Mouse (Mus musculus): ENCODE results near the gene Tmem243. TPM values are rescaled to one million over a fixed set of nuclear protein-coding genes. Genes with fewer than 3 reads are reported as not detected.
A peak's percentile ranks its signal among the peaks of the same experiment; 100 is the strongest.

Gene Tmem243
- 10 to 100 TPM; 34.2 to 45.0 TPM for polyA plus RNA-seq (2017; shearing (Covaris generic))

DNA sequence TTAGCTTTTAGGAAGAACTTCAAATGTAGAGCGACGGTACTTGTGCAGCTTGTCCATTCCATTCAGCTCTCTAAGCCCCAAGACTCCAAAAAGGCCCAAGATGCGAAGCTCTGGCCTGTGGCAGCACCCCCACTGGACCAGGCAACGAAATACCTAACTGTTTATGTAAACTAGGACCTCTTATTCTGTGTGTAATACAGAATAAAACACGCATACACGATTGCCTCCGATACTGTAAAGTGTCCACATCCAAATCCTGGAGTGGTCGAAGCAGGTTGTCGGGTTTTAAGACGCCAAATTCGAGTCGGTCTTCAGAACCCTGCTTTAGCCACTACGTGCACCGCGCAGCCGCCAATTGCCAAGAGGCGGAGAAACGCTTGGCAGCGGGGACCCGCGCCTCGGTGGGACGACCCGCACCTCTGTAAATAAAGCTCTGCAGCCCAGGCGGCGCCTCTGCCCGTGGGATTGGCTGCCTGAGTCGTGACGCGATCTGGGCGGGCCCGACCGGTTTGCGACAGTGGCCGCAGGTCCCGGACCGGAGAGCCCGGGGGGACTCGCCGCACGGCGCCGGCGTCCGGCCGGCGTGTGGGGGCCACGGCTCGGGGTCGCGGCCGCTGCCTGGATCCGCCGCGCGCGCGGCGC lies at the start of gene Tmem243:
Gene Tmem243 (plus strand): TSS at position 462 of the 642 bp plus-strand sequence.
- peak; percentile 83 for ATAC-seq

DNA sequence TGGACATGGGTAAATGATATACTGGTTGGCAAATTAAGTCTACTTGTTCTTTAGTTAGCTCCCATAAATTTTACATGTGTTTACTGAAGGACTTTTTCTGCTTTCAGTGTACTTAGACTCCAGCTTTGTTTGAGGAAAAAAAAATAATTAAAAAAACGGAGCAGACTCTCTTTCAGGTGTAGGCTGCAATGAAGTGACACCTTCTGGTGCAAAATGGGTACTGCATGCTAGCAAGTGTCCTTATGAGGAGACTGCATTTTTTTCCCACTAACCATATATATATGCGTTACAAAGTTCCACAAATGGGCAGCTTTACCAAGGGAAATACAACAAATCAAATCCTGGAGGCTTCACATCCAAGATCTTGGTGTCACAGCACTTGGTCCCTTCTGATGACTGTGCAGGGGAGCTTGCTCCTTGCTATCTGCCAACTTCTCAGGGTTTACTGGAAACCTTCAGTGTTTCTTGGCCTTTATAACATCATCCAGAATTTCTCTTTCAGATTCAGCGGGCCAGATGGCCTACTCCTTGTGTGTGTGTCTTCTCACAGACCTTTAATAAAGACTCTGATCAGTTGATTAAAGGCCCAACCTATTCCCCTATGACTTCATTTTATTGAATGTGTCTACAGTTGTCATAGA lies 44.3 kb upstream of the Tmem243 start:
- ATAC-seq = peak; percentile 57

DNA sequence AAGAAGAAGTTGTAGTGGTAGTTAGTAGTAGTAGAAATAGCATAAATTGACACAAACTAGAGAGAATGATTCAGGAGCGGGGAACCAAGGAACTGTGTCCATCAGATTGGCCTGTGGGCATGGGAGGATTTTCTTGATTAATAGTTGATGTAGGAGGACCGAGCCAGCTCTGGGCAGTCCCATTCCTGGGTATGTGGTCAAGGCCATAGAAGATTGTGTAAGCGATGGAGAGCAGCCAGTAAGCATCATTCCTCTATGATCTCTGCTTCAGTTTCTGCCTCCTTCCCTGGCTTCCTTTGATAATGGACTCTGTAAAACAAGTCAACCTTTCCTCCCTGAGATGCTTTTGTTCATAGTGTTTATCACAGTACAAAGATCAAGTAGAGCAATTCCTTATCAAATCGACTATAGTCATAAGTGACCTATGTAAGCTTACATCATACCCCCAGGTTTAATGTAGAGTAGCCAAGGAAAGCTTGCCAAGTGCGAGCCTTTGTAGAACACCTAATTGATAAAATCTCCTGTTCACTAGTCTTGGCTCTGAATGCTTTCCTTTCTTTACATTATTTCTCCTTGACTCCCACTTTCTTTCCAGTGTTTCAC lies 43.1 kb upstream of the Tmem243 start:
- no peak for ATAC-seq

DNA sequence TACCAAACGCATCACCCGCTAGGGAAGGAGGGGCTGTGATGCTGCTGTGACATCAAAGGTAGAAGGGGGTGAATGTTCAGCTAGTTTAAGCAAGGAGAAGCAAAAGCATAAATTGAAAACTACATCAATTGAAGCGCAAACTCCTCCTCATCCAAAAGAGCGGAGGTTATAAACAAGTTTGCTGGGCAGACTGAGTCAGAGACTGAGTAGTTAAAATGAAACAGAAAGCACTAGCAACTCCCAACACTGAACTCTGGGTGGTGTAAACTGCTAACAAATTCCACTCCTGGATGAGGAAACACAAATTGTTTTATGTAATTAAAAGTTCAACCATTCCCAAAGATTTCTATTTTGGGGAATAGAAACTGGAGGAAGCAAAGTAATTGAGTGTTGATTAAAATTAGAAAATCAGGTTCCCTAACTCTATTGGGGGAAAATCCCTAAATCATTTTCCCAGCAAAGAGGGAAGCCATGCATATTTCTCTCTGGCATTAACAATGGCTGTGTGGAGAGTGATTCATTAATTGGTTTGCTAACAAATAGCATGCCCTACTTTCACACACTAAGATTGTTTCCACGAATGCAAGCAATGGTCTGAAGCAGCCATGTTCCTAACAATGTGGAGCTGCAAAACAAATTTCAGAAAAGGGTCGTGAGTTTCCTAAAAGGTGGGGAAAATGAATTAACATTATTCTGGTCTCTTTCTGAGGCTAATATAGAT lies 41.0 kb upstream of the Tmem243 start:
- ATAC-seq = peak; percentile 89

DNA sequence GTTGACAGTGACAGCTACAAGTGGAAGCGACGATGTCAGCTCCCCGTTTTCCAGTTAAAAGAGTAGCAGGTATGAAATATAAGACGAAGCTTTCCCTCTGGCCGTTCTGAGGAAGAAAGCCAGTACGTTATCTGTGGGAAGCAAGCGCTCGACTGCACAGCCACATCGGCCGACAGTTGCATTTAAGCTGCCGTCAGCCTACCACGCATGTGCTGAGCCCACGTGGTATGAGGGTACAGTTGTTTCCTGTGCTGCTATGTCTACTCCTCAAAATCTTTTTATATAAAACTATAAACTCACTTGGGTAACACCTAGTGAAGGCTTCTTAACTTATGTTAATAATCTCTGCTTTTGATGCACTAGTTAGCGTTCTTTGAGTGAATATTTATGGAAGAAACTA lies 40.2 kb upstream of the Tmem243 start:
- no peak for ATAC-seq

DNA sequence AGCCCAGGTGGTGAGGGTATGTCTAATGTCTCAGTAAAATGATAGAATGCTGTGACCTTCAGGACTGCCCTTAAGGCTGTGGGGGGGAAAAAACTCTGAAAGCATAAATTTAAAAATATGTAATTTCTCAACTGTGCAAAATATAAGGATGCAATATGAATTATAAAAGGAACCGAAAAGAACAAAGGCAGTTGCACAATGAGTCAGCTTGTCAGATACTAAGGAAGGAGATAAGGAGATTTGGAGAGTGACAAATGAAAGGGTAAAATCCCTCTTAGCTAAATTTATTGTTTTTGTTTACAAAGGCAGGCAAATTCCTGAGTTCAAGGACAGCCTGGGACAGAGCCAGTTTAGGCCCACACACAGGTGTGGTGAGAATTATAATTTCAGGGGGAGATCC lies 36.3 kb upstream of the Tmem243 start:
- no peak for ATAC-seq

DNA sequence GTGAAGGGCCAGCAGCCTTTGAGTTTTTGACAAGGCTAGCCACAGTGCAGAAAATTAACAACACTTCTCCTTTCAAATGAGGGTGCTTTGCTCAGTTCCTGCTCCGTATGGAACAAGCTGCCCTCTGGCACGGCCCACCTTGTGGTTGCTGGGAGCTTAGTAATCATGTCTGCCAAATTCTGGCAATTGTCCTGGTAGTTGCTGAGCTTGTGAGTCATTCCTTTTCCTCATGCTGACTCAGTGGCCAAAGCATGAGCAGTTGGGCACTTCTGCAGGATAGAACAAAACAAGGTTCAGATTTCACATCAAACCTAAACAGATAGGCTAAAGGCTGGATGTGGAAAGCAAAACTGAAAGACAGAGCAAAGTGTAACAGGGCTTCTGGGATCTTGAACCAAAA lies 31.6 kb upstream of the Tmem243 start:
- no peak for ATAC-seq

DNA sequence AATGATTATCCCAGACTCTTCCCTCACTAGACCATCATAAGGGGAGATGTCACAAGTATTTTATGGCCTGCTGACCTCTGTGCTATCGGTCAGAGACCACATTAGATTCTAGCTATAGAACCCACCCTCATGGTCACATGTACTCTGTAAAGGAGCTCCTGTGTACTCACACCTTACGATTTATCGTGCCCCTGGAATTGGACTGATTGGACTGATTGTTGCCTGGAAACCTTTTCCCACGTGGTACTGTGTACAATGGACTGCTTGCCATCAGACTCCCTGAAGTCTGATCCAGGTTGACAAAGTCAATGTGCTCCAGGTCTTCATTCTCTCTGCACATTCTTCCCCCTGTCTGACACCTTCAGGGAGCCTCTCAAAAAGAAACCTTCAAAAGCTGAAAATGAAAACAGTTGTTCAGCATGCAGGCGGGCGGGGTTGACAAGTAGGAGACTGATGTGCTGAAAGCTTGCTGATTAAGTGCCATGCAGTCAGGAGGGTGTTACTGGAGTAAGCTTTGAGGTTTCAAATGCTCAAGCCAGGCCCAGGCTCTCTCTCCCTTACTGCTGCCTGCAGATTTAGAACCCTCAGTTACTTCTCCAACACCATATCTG lies 30.8 kb upstream of the Tmem243 start:
- ATAC-seq = no peak

DNA sequence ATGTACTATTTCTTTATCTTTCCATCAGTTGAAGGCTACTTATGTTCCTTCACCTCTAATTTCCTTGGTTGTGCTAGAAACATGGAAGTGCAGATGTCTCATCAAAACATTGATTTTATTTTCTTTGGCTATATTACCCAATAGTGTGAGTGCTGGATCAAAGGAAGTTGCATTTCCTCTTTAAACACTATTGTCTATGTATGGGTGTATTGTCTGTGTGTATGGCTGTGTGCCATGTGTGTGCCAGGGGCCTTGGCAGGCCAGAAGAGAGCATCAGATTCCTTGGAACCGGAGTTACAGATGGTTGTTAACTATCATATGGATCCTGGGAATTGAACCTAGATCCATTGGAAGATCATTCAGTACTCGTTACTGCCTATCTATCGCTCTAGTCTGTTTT lies 29.1 kb upstream of the Tmem243 start:
- ATAC-seq = no peak

DNA sequence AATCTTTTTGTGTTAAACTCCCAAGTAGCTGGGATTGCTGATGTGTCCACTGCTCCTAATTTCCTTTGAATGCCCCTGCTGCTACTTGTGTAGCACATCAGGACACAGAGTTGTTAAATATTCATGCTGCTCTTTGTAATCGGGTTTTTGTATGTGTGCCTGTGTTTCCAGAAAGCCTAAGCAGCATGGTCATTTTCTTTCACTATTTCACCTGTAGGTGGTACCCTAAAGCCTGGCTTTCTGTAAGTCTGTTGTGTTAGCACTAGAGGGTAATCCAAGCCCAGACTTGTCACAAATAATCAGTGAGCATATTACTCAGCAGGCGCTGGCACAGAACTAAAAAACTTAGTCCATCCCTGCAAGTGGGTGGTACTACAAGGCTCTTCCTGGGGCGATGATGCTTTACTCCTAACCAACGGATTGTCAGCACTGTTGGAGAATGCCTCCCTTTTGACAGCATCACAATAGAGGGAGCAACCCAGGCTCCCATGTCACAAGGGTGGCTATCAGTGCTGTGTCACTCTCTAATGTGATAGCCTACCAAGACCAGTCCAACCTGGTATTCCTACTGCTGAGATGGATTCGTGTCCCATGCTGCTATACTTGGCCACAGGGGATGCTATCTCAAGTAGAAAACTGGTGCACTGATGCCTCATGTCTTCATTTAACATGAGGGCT lies 27.2 kb upstream of the Tmem243 start:
- ATAC-seq = peak; percentile 93

DNA sequence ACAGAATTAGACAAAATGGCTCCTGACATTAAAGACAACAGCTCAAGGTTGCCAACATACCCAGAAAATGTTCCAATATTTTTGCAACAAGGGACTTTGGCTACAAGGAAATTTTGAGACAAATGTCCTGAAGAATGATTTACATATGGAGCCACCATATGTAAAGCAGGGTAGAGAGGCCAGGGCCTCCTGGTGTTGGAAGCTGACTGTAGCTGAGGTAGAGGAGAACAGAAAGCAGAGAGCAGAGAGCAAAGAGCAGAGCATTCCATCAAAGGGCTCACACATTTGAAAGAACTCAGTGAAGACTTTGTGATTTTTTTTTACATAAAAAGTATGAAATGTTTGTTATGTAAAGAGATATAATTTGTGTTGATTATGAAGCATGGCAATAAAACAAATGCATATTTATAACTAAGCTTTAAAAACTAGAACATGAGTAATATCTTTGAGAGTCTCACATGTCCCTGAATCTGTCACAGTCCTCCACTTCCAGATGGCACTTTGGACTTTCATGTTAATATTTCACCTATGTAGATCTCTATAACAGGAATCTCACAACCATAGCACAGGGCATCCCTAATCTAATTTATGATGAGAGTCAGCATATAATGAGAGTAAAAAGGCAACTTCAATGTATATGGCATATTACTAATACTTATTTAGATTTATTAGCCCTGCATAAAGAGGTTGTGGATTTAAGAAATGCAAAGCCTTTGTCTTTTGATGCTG lies 20.5 kb upstream of the Tmem243 start:
- no peak for ATAC-seq

DNA sequence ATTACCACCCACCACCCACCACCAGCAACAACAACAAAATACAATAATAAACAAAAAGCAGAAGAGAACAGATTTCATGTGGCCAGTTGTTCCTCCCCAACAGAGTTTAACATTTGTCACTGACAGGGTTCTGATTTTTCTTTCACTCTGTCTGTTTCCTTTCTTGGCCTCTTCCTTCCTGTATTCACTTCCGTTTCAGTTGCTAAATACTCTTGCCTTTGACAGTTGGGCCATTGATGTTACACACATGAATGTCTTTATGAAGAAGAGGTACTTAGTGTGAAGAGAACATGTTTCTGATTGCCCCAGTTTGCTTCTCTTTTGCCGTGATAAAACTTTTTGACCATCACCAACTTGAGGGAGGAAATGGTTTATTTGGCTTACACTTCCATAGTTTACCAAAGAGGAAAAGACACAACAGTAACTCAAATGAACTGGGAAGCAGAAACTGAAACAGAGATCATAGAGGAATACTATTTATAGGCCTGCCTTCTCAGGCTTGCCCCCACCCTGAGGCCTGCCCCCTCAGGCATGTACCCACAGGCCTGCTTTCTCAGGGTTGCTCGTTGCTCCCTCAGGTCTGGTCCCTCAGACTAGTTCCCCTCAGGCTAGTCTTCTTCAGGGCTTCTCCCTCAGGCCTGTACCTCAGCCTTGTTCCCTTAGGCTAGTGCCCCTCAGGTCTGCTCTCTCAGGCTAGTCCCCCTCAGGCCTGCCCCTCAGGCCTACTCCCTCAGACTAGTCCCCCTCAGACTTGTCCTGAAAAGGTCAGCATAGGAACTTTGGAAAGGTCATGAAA lies 13.3 kb upstream of the Tmem243 start:
- ATAC-seq = peak; percentile 90

DNA sequence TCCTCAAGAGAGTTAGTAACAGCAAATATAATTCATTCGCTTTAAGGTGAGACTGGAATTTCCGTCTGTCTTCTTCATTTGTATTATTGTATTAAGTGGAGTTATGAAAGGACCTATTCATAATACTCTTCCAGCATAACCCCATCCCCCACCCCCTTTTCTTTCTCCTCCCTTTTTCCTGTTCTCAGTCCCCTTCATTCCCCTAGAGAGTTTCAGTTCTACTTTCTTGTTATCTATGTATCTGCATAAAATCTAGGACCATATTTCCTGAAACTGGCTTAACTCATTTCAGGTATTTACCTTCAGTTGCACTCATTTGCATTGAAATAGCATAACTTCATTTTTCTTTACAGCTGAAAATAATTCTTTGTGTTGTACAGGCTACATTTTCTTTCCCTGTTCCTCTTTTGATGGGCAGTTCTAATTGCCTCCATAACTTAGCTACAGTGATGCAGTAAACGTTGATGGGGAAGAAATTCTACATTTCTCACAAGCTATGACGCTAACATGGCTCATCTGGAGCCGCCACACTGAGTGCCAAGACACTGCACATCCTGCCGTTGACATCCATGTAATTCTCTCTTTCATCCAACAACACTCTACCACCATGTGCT lies 9.9 kb upstream of the Tmem243 start:
- ATAC-seq = no peak

DNA sequence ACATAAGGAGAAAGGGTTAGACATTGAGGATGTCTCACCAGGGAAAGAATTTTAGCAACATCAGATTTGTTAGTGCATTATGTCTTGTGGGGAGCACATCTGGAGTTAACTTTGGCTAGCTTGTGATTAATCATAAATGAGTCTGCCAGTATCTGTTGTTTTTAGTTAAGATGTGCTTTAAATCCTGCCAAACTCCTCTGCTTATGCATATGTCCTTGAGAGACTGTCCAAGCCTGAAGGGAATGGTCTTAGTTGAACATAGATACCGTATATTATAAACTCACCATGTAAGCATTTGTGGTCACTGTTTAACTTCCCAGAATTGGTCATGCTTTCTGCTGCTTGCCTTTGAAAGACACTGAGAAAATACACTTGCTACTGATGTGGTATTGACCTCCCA lies 7.8 kb upstream of the Tmem243 start:
- ATAC-seq = no peak

DNA sequence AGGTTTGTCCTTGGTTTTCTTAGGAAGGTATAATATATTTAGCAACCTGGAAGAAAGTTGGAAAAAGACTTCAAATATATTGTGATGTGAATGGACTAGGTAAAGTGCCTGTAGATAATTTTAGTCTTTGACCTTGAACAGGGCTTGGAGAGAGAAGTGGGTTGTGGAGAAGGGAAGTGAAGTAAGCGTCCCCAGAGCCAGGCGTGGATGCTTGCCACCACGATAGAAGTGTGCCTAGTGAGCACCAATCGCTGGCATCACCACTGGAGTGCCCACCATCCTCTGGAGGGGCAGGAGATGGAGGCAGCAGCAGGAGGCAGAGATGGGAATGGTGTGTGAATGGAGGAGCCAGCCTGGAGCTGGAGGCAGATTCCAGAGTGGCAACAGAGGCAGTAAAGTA lies 7.0 kb upstream of the Tmem243 start:
- ATAC-seq = no peak

DNA sequence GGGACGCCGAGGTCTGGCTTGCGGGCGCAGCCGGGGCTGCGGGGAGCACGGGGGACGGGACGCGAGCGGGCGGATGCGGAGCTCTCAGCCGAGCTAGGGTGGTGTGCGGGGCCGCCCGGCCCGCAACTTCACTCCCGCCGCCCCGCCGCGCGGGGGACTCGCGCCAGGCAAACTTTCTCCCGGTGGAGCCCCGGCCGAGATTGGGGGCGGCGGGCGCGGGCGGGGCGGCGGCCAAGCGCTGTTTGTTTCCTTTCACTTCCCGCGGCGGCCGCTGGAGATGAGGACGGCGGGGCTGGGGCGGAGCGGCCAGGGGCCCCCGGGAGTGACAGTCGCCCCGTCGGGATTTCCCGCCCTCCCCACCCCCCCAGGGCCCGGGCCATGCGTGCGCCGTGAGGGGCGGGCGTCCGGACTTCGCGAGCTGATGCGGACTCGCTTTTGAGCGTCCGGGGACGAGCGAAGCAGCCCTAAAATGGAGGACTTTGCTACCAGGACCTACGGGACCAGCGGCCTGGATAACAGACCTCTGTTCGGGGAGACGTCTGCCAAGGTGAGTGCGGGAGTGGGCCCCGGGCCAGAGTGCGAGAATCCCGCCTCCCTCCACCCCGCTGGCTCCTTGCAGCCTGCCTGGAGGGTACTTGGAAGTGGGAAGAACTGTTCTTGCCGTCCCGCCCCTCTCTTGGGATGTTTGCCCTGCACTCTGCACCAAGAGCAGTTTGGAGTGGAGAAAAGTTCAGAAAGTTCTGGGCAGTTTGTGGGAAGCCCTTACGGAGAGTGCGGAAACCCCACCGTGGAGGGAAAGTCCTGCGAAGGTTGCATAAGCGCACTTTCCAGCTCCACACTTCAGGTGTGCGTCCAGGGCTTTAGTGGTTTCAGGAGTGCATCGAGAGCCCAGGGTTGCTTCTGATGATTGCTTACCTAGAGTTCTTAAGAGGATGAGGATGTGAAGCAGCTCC lies 657 bp downstream of the Tmem243 start:
- ATAC-seq = peak; percentile 41

DNA sequence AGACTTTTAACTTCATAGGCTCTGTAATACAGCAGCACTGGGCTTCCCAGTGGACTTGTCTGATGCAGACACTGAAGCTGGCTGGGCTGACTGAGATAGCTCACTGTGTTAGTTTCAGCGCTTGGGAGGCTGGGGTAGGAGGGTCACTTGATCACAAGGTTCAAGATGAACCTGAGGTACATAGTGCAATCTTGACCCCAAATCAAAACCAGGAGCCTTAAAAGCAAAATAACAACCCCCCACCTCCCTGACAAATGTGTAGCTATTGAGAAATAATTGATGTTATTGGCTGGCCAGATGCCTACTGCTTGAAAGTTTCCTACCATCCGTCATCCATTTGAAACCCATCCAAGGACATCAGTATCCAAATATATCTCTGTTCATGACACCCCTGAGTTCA lies 2.2 kb downstream of the Tmem243 start:
- ATAC-seq = no peak

DNA sequence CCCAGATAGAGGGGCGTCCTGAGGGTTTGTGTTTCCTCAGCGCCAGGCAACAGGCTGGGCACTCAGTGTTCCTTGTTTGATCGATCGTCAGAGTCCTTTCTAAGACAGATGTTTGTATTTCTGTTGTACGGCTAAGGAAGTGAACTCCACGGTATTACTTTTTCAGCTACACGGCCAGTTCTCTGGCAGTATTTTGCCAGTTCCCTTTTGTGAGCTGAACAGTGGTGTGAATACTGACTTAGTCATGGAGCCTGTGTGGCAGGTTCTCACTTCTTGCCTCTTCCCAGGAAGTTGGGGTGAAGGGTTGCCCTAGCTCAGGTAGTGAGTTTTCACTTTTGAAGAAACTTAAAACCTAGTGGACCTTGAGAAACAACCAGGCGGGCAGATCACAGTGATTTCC lies 3.5 kb downstream of the Tmem243 start:
- ATAC-seq = no peak

DNA sequence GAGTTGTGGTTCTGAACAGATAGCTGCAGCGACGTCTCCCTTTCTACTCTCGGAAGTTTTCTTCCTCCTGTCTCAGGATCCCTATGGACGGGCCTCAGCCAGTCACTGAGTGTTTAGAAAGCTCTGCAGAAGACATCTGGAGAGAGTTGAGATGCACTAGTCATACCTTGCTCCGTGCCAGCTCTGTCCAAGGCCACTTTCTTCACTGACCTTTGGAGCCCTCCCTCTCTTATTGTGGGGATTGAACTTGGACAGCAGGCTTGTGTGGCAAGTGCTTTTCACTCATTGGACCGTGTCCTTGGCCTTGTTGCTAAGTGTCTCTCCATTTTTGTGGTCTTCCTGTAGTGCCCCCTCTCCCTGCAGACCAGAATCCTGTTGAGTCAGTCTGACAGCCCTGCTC lies 6.3 kb downstream of the Tmem243 start:
- ATAC-seq = no peak

Measured in activated CD4-positive, CD25-positive, alpha-beta regulatory T cell, adult 4 months (primary cell).